Mouse (Mus musculus) liver, embryonic 11.5 days (tissue): ENCODE measurements around the gene Net1. TPM values are rescaled to one million over a fixed set of nuclear protein-coding genes. Genes with fewer than 3 reads are reported as not detected.
A peak's percentile ranks its signal among the peaks of the same experiment; 100 is the strongest.

Source experiments
- ATAC-seq: fragments of 200-750 bp; cut with Nextera tagmentation; replicated peaks from 2 replicates; pipeline ENCODE4 v1.8.0; 2017; ENCODE audit warnings: moderate number of reproducible peaks, mild to moderate bottlenecking, moderate TSS enrichment, moderate library complexity; ENCODE audit not compliant: low FRiP score
- DNase-seq: peaks from one replicate; pipeline ENCODE4 v3.0.0-alpha.2; 2017; ENCODE audit warnings: low spot score
- H3K27ac ChIP-seq: fragments of 300-500 bp; sonication (generic); 2 replicates; pipeline ENCODE4 v1.5.1; 2014; ENCODE audit warnings: mild to moderate bottlenecking, low read depth, low read length, control low read depth
- H3K27me3 ChIP-seq: fragments of 300-500 bp; sonication (generic); replicated peaks from 2 replicates; pipeline ENCODE4 v1.6.1; 2014; ENCODE audit warnings: low read length, mixed read lengths; ENCODE audit not compliant: control insufficient read depth, insufficient read depth
- H3K36me3 ChIP-seq: fragments of 300-500 bp; sonication (generic); 2 replicates; pipeline ENCODE4 v1.6.1; 2014; ENCODE audit warnings: mild to moderate bottlenecking, low read length, moderate library complexity, mixed read lengths; ENCODE audit not compliant: control insufficient read depth, insufficient read depth
- H3K4me1 ChIP-seq: fragments of 300-500 bp; sonication (generic); replicated peaks from 2 replicates; pipeline ENCODE4 v1.6.1; 2014; ENCODE audit warnings: low read length, mixed read lengths; ENCODE audit not compliant: control insufficient read depth, insufficient read depth
- H3K4me2 ChIP-seq: fragments of 300-500 bp; sonication (generic); 2 replicates; pipeline ENCODE4 v1.6.1; 2014; ENCODE audit warnings: mild to moderate bottlenecking, control low read depth, moderate library complexity
- H3K4me3 ChIP-seq: fragments of 300-500 bp; sonication (generic); 2 replicates; pipeline ENCODE4 v1.5.1; 2014; ENCODE audit warnings: low read depth, low read length, control low read depth
- H3K9ac ChIP-seq: fragments of 300-500 bp; sonication (generic); 2 replicates; pipeline ENCODE4 v1.6.1; 2014; ENCODE audit warnings: low read depth, low read length, control low read depth
- H3K9me3 ChIP-seq: fragments of 300-500 bp; sonication (generic); 2 replicates; pipeline ENCODE4 v1.6.1; 2016; ENCODE audit warnings: low read length, inconsistent platforms, mixed read lengths; ENCODE audit not compliant: control insufficient read depth
- WGBS: fragments of 180-500 bp; shearing (Covaris S2); extraction: QIAGEN DNeasy Blood & Tissue Kit; methylation state at CpG from one replicate; pipeline ENCODE4 v1.1.7; 2014; 5-methylcytosine and 5-hydroxymethylcytosine counted together
- polyA plus RNA-seq: library from polyadenylated mRNA; unstranded; fragments of >200 nt; fragmentation: Nextera tagmentation; extraction: Ambion mirVana; gene quantifications from 2 replicates; pipeline ENCODE4 v1.2.1, GENCODE M21; 2014

Net1 gene
- polyA plus RNA-seq, 1 experiment from 2014 or later = 95.0 TPM

GRCm38 (mm10) chr13:3895397-3895980 lies 22.5 kb downstream of the Net1 start:
- H3K27ac ChIP-seq = no peak overlapping the region
- no peak overlapping the region for H3K4me2 ChIP-seq
- H3K36me3 ChIP-seq = peaks cover 2% of the 10 kb centered on the region; the same call in 1 of the 2 replicates
- no peak for ATAC-seq
- no peaks in the 10 kb centered on the region for H3K27me3 ChIP-seq
- no peak overlapping the region for H3K4me3 ChIP-seq
- no peak for DNase-seq
- H3K9me3 ChIP-seq = no peaks in the 10 kb centered on the region
- peaks cover 21% of the 10 kb centered on the region for H3K4me1 ChIP-seq
- WGBS = 77% methylated on average over 8 of the region's 8 CpGs
- no peak overlapping the region for H3K9ac ChIP-seq

- Histone ChIP-seq H3K36me3 (peaks cover 2% of the 10 kb centered on the region; the same call in 1 of the 2 replicates), H3K27ac (no peak overlapping the region), H3K4me3 (no peak overlapping the region), H3K4me2 (no peak overlapping the region), H3K27me3 (no peaks in the 10 kb centered on the region), H3K4me1 (peaks cover 21% of the 10 kb centered on the region), H3K9me3 (no peaks in the 10 kb centered on the region), H3K9ac (no peak overlapping the region)
- ATAC-seq = no peak
- DNase-seq = no peak
- 73% methylated on average over 8 of the region's 8 CpGs for WGBS
Observed at GRCm38 (mm10) chr13:3894549-3894948, 23.5 kb downstream of the Net1 start.

- peak overlapping the region; percentile 70 for H3K27ac ChIP-seq
- ATAC-seq (peak; percentile 98), DNase-seq (peak; percentile 94)
- WGBS = under 1% methylated on average over 35 of the region's 35 CpGs
- no peaks in the 10 kb centered on the region for H3K9me3 ChIP-seq
- H3K4me2 ChIP-seq = peak overlapping the region; percentile 80
- peaks cover 21% of the 10 kb centered on the region for H3K4me1 ChIP-seq
- H3K36me3 ChIP-seq = peaks cover 4% of the 10 kb centered on the region
- H3K27me3 ChIP-seq = no peaks in the 10 kb centered on the region
- peak overlapping the region; percentile 88 for H3K9ac ChIP-seq
- peak overlapping the region; percentile 72 for H3K4me3 ChIP-seq
Observed at GRCm38 (mm10) chr13:3893126-3893734, 24.8 kb downstream of the Net1 start.

GRCm38 (mm10) chr13:3892601-3893000 lies 25.4 kb downstream of the Net1 start:
- ATAC-seq = no peak
- Histone ChIP-seq H3K9me3 (no peaks in the 10 kb centered on the region), H3K9ac (peak overlapping the region; percentile 88), H3K4me3 (peak overlapping the region; percentile 72), H3K4me1 (peaks cover 21% of the 10 kb centered on the region), H3K4me2 (peak overlapping the region; percentile 80), H3K27me3 (no peaks in the 10 kb centered on the region), H3K27ac (peak overlapping the region; percentile 8; the same call in 1 of the 2 replicates), H3K36me3 (peaks cover 10% of the 10 kb centered on the region)
- 11% methylated on average over 7 of the region's 7 CpGs for WGBS
- no peak for DNase-seq

GRCm38 (mm10) chr13:3891479-3892087 lies 26.4 kb downstream of the Net1 start:
- WGBS = 50% methylated on average over 8 of the region's 8 CpGs
- Histone ChIP-seq H3K4me3 (peak overlapping the region; percentile 72), H3K9me3 (no peaks in the 10 kb centered on the region), H3K27me3 (no peaks in the 10 kb centered on the region), H3K4me2 (peak overlapping the region; percentile 80), H3K36me3 (peaks cover 20% of the 10 kb centered on the region), H3K4me1 (peaks cover 19% of the 10 kb centered on the region), H3K27ac (peak overlapping the region; percentile 48; the same call in 1 of the 2 replicates), H3K9ac (peak overlapping the region; percentile 88)
- DNase-seq (no peak), ATAC-seq (no peak)

GRCm38 (mm10) chr13:3890061-3890460 lies 28.0 kb downstream of the Net1 start:
- DNase-seq = no peak
- 74% methylated on average over 8 of the region's 8 CpGs for WGBS
- H3K27ac ChIP-seq = no peak overlapping the region
- no peak for ATAC-seq
- no peak overlapping the region for H3K4me3 ChIP-seq
- H3K4me2 ChIP-seq = peak overlapping the region; percentile 35
- no peaks in the 10 kb centered on the region for H3K9me3 ChIP-seq
- no peak overlapping the region for H3K9ac ChIP-seq
- peaks cover 32% of the 10 kb centered on the region for H3K36me3 ChIP-seq
- H3K4me1 ChIP-seq = peaks cover 16% of the 10 kb centered on the region
- H3K27me3 ChIP-seq = no peaks in the 10 kb centered on the region

GRCm38 (mm10) chr13:3889111-3889510 lies 28.9 kb downstream of the Net1 start:
- Histone ChIP-seq H3K36me3 (peaks cover 40% of the 10 kb centered on the region), H3K4me2 (no peak overlapping the region), H3K9ac (no peak overlapping the region), H3K27me3 (no peaks in the 10 kb centered on the region), H3K9me3 (no peaks in the 10 kb centered on the region), H3K4me3 (no peak overlapping the region), H3K4me1 (peaks cover 11% of the 10 kb centered on the region), H3K27ac (no peak overlapping the region)
- DNase-seq (no peak), ATAC-seq (no peak)
- WGBS = 88% methylated on average over 3 of the region's 3 CpGs

- H3K9ac ChIP-seq = no peak overlapping the region
- ATAC-seq = no peak
- H3K4me2 ChIP-seq = no peak overlapping the region
- no peak overlapping the region for H3K4me3 ChIP-seq
- no peak for DNase-seq
- peaks cover 45% of the 10 kb centered on the region for H3K36me3 ChIP-seq
- H3K27ac ChIP-seq = no peak overlapping the region
- H3K9me3 ChIP-seq = no peaks in the 10 kb centered on the region
- H3K27me3 ChIP-seq = no peaks in the 10 kb centered on the region
- peaks cover 4% of the 10 kb centered on the region for H3K4me1 ChIP-seq
- WGBS = 87% methylated on average over 7 of the region's 7 CpGs
Observed at GRCm38 (mm10) chr13:3886663-3887062, 31.4 kb downstream of the Net1 start.
